Mouse (Mus musculus): ENCODE measurements around the gene Bmp7.

Bmp7 gene

GRCm38 (mm10) chr2:172848193-172848592 lies 91.9 kb downstream of the Bmp7 start:
- peak; percentile 57 for DNase-seq (ENCODE audit: low spot score)

- no peak for DNase-seq (ENCODE audit: low spot score)
Measured at GRCm38 (mm10) chr2:172846311-172846575, 93.9 kb downstream of the Bmp7 start.

- no peak for DNase-seq (ENCODE audit: low spot score)
Measured at GRCm38 (mm10) chr2:172845536-172846310, 94.4 kb downstream of the Bmp7 start.

- no peak for DNase-seq (ENCODE audit: low spot score)
Measured at GRCm38 (mm10) chr2:172843903-172844302, 96.2 kb downstream of the Bmp7 start.

GRCm38 (mm10) chr2:172842306-172842705 lies 97.8 kb downstream of the Bmp7 start:
- DNase-seq (ENCODE audit: low spot score) = no peak

- DNase-seq (ENCODE audit: low spot score) = no peak
Measured at GRCm38 (mm10) chr2:172840905-172841750, 99.0 kb downstream of the Bmp7 start.

- no peak for DNase-seq (ENCODE audit: low spot score)
Measured at GRCm38 (mm10) chr2:172839317-172839980, 100.7 kb downstream of the Bmp7 start.

GRCm38 (mm10) chr2:172836516-172836915 lies 103.6 kb downstream of the Bmp7 start:
- DNase-seq (ENCODE audit: low spot score) = no peak

- no peak for DNase-seq (ENCODE audit: low spot score)
Measured at GRCm38 (mm10) chr2:172833196-172833595, 106.9 kb downstream of the Bmp7 start.

GRCm38 (mm10) chr2:172831762-172832161 lies 108.4 kb downstream of the Bmp7 start:
- DNase-seq (ENCODE audit: low spot score) = peak; percentile 60

- DNase-seq (ENCODE audit: low spot score) = peak; percentile 64
Measured at GRCm38 (mm10) chr2:172831133-172831532, 109.0 kb downstream of the Bmp7 start.

GRCm38 (mm10) chr2:172828229-172828628 lies 111.9 kb downstream of the Bmp7 start:
- DNase-seq (ENCODE audit: low spot score) = no peak

GRCm38 (mm10) chr2:172827564-172827963 lies 112.6 kb downstream of the Bmp7 start:
- DNase-seq (ENCODE audit: low spot score) = no peak

- DNase-seq (ENCODE audit: low spot score) = peak; percentile 81
Measured at GRCm38 (mm10) chr2:172825785-172826145, 114.4 kb downstream of the Bmp7 start.

- DNase-seq (ENCODE audit: low spot score) = peak; percentile 56
Measured at GRCm38 (mm10) chr2:172824906-172825784, 115.0 kb downstream of the Bmp7 start.

- no peak for DNase-seq (ENCODE audit: low spot score)
Measured at GRCm38 (mm10) chr2:172818631-172819230, 121.4 kb downstream of the Bmp7 start.
